Mouse (Mus musculus) fat pad, adult 2 months (tissue): ENCODE data around the gene Slc30a7.
"Not testable (repeated sequence)": the region's sequence is repeated elsewhere in the genome, so short reads cannot be mapped to it uniquely, and the experiment has no call there.

Experiments
- DNase-seq: peaks from one replicate; pipeline ENCODE4 v3.0.0-alpha.2; 2011; ENCODE audit warnings: low read depth, low spot score; ENCODE audit errors: extremely low read depth

Gene Slc30a7

DNA sequence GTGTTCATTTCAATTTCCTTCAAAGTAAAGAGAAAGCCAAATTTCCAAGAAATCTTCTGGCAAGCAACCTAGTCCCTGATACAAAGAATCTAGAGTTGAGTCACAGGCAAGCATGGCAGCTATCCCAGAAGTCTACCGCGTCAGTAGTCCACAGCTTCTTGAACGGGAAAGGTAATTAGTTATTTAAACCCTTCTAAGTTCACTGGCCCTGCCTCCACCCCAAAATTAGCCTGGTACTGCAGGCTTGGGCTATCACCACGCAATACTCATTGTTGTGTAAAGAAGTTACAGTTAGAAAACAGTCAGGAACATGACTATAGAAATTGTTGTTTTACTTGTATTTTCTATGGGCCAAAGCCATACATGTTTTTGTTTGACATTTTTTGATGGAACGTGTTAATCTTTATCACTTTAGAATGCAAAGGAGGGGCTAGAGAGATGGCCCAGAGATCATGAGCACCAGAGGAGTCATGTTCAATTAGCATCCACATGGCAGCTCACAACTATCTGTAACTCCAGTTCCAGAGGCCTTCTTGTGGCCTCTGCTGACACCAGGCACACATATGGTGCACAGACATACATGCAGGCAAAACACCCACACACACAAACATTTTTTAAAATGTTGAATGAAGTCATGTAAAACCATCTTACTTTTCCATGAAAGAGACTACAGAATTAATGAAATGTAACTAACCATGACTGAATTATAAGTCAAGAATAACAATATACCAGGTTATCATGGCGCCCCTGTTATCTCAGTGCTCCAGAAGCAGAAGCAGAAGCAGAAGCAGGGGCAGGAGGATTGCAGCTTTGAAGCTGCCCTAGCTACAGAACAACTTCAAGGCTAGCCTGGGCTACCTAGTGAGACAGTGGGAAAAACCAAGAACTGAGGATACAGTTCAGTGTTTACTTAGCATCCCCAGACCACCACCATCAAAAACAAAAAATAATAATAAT, 57.0 kb downstream of the Slc30a7 start:
- DNase-seq: no peak

- DNase-seq: no peak
These were observed 57.8 kb downstream of the Slc30a7 start for GRCm38 (mm10) chr3:115949220-115949920.

GRCm38 (mm10) chr3:115946272-115946671, 60.9 kb downstream of the Slc30a7 start:
- no peak for DNase-seq

DNA sequence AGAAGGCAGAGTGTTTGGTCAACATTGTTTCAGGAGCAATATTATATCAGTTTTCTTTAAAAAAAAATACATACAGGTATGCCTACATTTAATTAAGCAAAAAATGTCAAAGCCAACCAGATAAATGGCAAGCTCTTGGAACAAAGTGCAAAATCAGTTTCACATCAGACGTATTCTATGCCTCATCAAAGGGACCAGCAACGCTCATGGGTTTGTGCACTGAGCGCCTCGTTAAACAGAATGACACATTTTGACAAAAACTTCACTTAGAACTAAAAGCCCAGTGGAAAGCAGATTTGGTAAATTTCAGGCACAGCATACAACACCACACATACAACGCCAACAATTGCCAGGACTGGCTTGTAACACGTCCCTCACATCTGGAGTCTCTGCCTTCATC, 62.8 kb downstream of the Slc30a7 start:
- DNase-seq: no peak

DNA sequence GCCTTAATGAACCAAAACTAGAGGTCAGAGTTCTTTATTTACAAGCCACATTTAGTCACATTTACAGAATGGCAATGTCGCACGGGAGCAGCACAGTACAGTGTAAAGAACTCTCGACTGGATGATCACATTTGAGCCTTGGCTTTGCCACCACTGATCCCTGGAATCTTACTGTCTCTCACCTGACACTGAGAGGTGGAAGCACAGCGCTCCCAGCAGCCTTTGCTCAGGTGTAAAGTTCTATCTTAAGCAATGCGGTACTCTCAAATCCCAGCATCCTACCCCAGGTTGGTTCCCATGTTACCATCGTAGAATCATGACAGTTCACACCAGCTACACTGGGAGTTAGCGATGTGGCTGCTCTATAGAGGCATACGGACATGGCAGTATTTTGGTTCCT, 65.7 kb downstream of the Slc30a7 start:
- DNase-seq: no peak

- no peak for DNase-seq
These were observed 66.7 kb downstream of the Slc30a7 start for GRCm38 (mm10) chr3:115940510-115940909.

DNA sequence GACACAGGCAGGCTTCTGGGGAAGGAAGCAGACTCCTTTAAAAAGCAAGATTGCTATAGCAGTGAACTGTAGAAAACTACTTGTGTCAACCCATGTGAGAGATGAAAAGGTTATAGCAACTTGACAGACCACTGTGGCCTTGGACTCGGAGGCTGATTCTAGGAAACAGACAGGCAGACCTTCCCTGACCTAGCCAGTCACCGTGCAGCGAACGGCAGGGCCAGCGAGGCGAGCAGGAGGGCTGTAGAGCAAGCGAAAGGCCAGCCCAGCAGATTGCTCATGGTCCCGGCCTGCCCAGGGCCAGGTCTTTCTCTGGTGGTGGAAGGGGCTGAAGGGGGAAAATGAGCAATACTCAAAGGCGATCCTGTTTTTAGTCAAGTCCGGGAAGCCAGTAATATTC, 69.4 kb downstream of the Slc30a7 start:
- DNase-seq: no peak

- no peak for DNase-seq
These were observed 70.2 kb downstream of the Slc30a7 start for GRCm38 (mm10) chr3:115936734-115937599.

GRCm38 (mm10) chr3:115933293-115934186, 73.7 kb downstream of the Slc30a7 start:
- DNase-seq: no peak

DNA sequence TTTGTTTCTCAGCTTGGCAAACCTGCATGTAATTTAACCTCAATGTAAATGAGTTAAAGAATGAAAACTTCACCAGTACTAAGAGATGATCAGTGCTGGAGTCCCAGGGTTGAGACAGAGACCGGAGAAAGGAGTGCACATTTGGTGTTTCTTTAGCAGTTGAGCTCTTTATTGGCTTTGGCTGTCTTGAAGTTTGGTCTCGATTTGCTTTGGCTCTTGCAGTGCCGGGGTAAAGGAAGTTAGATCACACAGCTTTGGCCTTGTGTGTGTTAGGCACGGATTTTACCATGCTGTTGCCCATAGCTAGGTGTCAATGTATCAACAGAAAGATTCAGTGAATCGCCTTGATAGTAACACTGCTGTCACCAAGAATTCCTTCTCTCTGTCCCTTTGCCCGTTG, 75.5 kb downstream of the Slc30a7 start:
- DNase-seq: no peak

- DNase-seq: no peak
These were observed 80.7 kb downstream of the Slc30a7 start for GRCm38 (mm10) chr3:115926531-115926930.

DNA sequence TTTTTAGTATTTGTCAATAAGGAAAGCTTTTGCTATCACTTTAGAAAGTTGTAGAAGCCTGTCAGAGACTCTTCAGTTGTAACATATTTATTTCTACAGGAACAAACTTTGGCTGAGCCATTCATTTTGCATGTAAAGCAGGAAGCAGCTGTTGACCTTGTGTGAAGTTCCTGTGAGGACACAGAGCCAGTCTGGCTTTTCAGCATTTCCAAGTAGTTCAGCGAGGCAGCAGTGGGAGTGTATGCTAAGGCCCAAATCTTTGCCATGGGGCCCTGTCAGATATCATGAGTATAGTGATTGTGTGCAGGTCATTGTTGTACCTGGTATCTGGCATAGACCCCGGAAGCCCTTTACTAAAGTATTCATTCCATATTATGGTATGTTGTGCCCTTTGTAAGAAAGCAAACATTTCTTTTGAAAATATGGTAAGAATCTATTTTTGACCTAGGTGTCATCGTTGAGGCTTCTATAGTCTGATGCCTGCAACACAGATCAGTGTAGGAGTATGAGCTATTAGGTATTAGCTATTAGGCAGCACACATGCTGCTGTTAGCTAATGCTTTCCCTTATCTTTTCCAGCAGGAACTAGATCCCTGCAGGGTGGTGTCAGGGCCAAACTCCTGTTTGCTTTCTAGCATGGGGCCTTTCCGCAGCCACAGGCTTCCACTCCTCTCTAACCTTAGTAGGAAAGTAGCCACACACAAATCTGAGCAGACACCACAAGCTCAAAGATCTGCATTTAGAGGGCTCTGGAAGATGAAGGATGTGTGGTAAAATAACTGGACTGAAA, 82.6 kb downstream of the Slc30a7 start:
- no peak for DNase-seq

GRCm38 (mm10) chr3:115907406-115907805, 99.8 kb downstream of the Slc30a7 start:
- DNase-seq: not testable (repeated sequence)

- DNase-seq: no peak
These were observed 101.6 kb downstream of the Slc30a7 start for GRCm38 (mm10) chr3:115905567-115905966.

GRCm38 (mm10) chr3:115905067-115905466, 102.1 kb downstream of the Slc30a7 start:
- DNase-seq: no peak

- no peak for DNase-seq
These were observed 104.8 kb downstream of the Slc30a7 start for GRCm38 (mm10) chr3:115902301-115902956.

- DNase-seq: no peak
These were observed 108.8 kb downstream of the Slc30a7 start for GRCm38 (mm10) chr3:115898354-115898948.

DNA sequence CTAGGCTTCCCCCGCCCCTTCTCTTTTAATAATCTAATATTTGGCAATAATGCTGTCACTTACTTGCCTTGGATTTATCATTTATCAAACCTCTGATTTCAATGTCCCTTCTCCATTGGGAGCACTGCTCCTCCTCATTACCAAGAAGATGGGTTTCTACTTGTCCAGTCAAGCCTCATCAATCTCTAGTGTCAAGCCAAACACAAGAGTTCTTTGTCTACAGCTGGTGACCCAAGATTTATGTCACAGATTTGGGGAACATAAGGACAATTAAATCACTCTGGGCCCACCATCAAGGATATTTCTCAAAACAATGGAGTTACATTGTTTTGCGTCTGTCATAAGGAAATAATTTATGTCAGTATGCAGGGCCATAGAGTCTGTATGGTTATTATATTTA, 114.0 kb downstream of the Slc30a7 start:
- no peak for DNase-seq
